Mouse (Mus musculus) c-Kit-positive CD71-negative TER-119-negative erythroid progenitor cells, embryonic 14.5 days (primary cell): ENCODE measurements at regions not wholly inside any gene's neighbourhood (a gene's known extent, or its start where the extent isn't known, plus 50 kb on each side); places are given as distances from the start of the nearest gene placed in this dataset.

Source experiments
- DNase-seq: peaks from one replicate; pipeline ENCODE4 v3.0.0-alpha.2; 2013; ENCODE audit warnings: low read depth

DNA sequence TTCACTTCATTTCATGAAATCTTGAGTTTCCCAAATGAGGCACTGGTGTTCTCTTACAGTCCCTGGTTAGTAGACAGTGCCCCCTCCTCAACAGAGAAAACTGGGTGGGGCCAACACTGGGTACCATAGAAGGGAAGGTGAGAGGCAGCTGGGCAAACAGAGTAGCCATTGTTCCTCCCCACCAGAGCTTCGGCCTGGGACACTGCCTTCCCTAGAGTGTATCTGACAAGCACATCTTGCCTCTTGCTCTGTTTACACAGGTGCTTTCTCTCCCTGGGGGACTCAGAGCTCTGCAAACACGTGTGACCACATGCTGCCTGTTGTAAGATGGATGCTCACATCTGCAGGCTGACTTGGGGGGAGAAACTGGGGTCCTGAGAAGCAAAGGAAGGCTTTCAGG is 100.8 kb upstream of the Tnp1 start:
- no peak for DNase-seq

DNA sequence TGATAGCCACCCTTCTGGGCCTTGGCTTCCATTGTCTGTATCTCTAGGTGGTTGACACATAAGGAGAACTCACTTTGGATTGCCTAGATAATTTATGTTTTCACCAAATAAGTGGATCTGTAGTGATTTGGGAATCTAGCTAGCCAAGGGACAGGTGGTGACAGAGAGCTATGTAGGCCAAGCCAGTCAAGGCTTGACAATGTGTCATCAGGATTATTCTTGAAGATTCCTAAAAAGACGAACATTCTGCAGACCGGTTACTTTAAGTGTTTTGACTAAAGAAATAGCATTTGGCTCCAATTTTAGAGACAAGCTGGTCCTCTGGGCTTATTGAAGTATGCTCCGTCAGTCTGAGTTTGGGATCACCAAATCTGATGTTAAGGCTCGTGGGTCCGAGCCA is 100.1 kb upstream of the Tnp1 start:
- no peak for DNase-seq

DNA sequence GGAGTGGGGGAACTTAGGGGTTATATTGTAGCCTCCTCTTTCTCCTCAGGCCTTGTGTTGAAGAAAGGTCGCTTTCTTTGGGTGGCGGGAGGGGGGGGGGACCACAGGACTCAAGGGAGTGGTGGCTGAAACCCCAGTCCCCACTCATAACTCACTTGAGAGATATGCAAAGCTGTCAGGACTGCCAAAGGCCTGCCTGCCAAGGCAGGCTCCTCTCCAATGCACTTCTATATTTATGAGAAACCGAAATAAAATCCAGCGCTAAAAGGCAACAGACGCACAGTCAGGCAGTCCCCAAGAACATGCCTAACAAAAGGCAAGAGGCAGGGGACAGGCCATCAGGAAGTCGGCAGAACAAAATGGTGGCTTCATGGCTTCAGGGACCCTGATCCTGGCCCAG is 97.4 kb upstream of the Tnp1 start:
- DNase-seq = no peak

DNA sequence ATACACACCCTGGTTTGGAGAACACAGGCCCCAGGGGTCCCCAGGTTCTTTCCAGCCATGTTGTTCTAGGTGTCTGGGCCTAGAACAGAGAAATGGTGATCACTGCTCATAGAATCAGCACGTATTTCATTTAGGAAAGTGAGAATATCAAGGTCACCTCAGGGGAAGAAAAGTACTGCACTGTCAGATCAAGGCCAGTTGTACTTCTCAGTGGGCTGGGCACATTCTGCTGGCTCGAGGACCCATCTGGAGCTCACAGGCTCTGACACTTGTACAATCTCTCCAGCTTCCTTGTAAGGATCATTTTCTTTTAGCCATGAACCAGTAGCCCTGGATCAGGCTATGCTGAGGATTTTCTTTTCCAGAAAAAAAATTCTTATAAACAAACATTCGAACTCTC is 97.0 kb upstream of the Tnp1 start:
- DNase-seq = no peak

DNA sequence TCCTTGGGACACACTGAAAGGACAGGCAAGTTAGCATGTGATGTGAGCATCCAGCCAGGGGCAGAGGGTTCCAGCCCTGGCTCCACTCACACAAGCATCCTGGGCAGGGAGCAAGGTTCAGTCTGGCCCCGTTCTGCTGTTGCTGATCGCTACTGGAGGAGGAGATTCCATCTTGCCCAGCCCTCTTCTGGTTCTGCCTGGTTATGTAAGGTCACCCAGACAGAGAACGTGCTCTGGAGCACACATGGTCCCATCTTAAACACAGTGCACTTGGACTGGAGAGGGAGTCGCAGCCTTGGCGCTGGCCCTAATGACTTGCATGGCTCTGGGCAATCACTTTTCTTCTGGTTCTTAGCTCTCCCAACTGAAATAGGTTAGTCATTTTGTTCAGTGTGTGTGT is 96.2 kb upstream of the Tnp1 start:
- no peak for DNase-seq

DNA sequence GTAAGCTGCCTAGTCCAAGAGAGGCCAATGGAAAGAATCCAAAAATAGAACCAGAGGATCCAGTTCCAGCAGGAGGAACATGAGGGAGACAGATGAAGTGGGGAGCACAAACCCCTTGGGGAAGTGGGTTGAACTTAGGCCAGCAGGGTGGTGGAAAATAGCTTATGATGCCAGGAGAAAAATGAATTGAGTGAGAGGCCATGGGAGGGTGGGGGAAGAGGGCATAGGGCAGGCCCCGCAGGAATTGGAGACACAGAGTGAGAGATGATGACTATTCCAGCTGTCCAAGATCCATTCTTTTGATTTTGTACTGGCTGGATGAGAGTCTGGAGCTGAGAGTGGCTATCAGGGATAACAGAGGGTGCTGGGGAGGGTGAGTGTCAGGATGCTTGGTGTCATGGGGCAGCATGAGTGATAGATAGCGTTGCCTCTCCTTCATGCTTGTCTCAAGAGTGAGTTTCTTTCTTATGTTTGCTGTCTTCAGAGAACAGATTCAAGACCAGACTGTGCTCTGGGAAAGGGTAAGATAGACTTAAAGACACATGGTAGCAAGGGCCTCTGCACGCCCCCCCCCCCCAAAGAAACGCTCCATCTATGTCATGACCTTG is 90.3 kb upstream of the Tnp1 start:
- no peak for DNase-seq

GRCm38 (mm10) chr1:73097645-73098440 is 82.1 kb upstream of the Tnp1 start:
- no peak for DNase-seq

DNA sequence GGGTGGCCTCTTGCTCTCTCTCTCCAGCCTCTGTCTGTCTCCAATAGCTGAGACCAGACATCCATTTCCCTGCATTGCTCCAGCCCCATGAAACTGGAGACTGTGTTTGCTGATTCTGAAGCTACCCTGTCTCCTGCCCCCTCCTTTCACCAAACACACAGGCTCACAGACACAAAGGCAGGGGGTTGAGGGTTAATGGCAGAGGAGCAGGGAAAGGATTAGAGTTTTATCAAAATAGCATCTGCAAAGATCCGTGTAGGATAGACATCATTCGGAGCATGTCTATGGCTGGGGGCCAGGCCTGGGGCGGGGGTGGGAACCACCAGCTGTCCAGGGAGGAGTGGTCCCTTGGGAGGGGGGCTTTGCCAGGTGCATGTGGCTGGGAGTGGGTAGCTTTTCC is 73.9 kb upstream of the Tnp1 start:
- no peak for DNase-seq

DNA sequence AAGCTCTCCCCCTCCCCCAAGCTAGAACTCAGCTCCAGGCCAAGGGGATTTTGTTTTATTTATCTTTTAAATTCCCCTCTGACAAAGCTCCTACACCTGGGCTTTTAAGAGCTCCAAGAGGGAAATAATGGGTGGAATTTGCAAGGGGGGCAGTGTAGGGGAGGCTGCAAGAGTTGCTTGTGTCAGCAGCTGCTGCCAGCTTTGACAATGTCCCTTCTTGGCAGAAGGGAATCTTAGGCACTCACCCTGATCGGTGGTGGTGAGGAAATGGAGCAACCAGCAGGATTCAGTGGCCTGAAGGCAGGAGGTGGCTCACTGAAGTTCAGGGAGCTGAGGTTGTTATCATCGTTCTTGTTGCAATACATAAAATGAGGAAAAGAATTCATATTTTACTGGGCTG is 72.8 kb upstream of the Tnp1 start:
- no peak for DNase-seq

GRCm38 (mm10) chr1:73084946-73085345 is 69.2 kb upstream of the Tnp1 start:
- DNase-seq = no peak

GRCm38 (mm10) chr1:73083396-73083795 is 67.7 kb upstream of the Tnp1 start:
- DNase-seq = no peak

GRCm38 (mm10) chr1:73079518-73079917 is 63.8 kb upstream of the Tnp1 start:
- no peak for DNase-seq

- no peak for DNase-seq
Measured at GRCm38 (mm10) chr1:73077156-73077555, 61.4 kb upstream of the Tnp1 start.

GRCm38 (mm10) chr1:73075699-73076373 is 60.1 kb upstream of the Tnp1 start:
- no peak for DNase-seq

DNA sequence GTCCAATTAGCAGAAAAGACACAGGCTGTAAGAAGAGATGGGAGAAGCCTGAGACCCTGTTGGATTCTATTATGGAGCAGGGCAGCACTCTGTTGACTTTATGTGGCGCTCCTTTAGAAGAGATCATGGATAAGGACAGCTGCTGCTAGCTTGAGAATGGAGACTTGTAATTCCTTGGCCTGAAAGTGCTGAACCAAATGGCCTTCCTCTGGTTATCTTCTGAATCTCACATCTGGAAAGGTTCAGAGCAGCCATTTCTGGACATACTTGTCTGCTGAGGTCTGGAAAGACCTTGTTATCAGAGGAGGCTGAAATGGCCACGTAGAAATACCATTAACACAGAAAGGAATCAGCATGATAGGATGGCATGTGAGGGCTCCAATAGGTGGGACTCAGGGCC is 59.5 kb upstream of the Tnp1 start:
- no peak for DNase-seq

- DNase-seq = no peak
Measured at GRCm38 (mm10) chr1:73074525-73074924, 58.8 kb upstream of the Tnp1 start.

GRCm38 (mm10) chr1:73072237-73072904 is 56.7 kb upstream of the Tnp1 start:
- DNase-seq = no peak

DNA sequence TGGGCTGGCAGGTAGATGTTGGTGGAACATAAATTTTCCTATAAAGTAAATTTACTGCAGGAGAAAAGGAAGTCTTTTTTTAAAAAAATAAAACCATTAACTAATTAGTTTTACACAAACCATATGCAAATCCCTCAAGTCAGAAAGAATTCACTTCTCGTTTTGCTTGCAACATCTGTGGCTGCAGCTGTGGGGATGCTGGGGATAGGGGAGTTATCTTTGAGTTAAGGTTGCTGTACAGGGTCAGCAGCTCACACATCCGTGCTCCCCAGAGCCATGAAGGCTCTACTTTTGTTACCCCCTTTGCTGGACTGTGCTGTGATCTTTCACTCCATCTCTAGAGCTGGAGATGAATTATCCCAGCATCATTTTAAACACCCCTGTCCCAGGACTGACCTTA is 54.4 kb upstream of the Tnp1 start:
- DNase-seq = no peak
